In genomic region chr5:110786081-110786835, GRCm38 (mm10) we compare ENCODE assay signal across 10 mouse cellular contexts. TPM values are rescaled to one million over a fixed set of nuclear protein-coding genes. Genes with fewer than 3 reads are reported as not detected.
A peak's percentile ranks its signal among the peaks of the same experiment; 100 is the strongest.
DNase-seq lines count a peak whose midpoint lies in the region; ATAC-seq lines count a peak whose summit lies in the region.
"Had no signal": no experiment of that assay in that cellular context is flagged by ENCODE, and none has a peak within 500 bp of the region (broad histone marks: within the 10 kb centered on the region; RNA-seq: fewer than 3 reads in every experiment).

No protein-coding gene starts in this region.

- no peak overlapping the region for H3K4me3 ChIP-seq in stomach, embryonic 16.5 days (replicated peaks; ENCODE audit: low read length)
- no peak overlapping the region for H3K4me3 ChIP-seq in midbrain, embryonic 11.5 days (ENCODE audit: low read depth, low read length)
- H3K4me3 ChIP-seq: erythroblast, embryonic 14.5 days; limb, embryonic 13.5 days had no signal

- H3K4me1 ChIP-seq in stomach, embryonic 16.5 days (ENCODE audit: control insufficient read depth, insufficient read depth, low read length), result no peaks in the 10 kb centered on the region
- H3K4me1 ChIP-seq in midbrain, embryonic 11.5 days (ENCODE audit: control insufficient read depth, insufficient read depth, low read length), result no peaks in the 10 kb centered on the region
- H3K4me1 ChIP-seq: limb, embryonic 13.5 days had no signal

- peak; percentile 30 for DNase-seq in heart, postnatal 4 days
- no peak for DNase-seq in heart, postnatal 36 days
- DNase-seq in right cerebral cortex, postnatal 25 days, result peak; percentile 46
- DNase-seq in right cerebral cortex, postnatal 4 days, result no peak
- peak; percentile 69 for DNase-seq in cerebellum, adult 9-11 months
- no peak for DNase-seq in midbrain, embryonic 11.5 days (ENCODE audit: low spot score, missing footprints)
- no peak for DNase-seq in ovary, adult 18-20 months (ENCODE audit: low spot score)

- H3K9ac ChIP-seq in stomach, embryonic 16.5 days (ENCODE audit: low read length), result no peak overlapping the region
- no peak overlapping the region for H3K9ac ChIP-seq in midbrain, embryonic 11.5 days (ENCODE audit: low read length)
- H3K9ac ChIP-seq: limb, embryonic 13.5 days had no signal

- no peaks in the 10 kb centered on the region for H3K27me3 ChIP-seq in stomach, embryonic 16.5 days (ENCODE audit: control insufficient read depth, insufficient read depth, low read length)
- H3K27me3 ChIP-seq in midbrain, embryonic 11.5 days (ENCODE audit: control insufficient read depth, insufficient read depth, low read length), result no peaks in the 10 kb centered on the region
- H3K27me3 ChIP-seq: limb, embryonic 13.5 days had no signal

- H3K27ac ChIP-seq in stomach, embryonic 16.5 days (ENCODE audit: low read length), result no peak overlapping the region
- no peak overlapping the region for H3K27ac ChIP-seq in midbrain, embryonic 11.5 days (ENCODE audit: low read depth, low read length)
- H3K27ac ChIP-seq: limb, embryonic 13.5 days had no signal

- peak; percentile 71; the same call in 1 of the 2 replicates for ATAC-seq in stomach, embryonic 16.5 days (ENCODE audit: insufficient read depth, low FRiP score)
- no peak for ATAC-seq in midbrain, embryonic 11.5 days (ENCODE audit: low FRiP score)

- WGBS in stomach, embryonic 16.5 days, result 80% methylated on average over 11 of the region's 11 CpGs
- 83% methylated on average over 11 of the region's 11 CpGs for WGBS in midbrain, embryonic 11.5 days

- intact Hi-C loops in heart, postnatal 36 days (cut with DNase I), result loop anchor here (5.0 kb wide), 2 partner anchors 51 to 136 kb away; partner anchors contain the start of genes Chek2 and Hscb

- H3K4me2 ChIP-seq in stomach, embryonic 16.5 days (ENCODE audit: low read depth, low read length), result no peak overlapping the region
- H3K4me2 ChIP-seq in midbrain, embryonic 11.5 days, result no peak overlapping the region
- H3K4me2 ChIP-seq: limb, embryonic 13.5 days had no signal

- H3K9me3 ChIP-seq in stomach, embryonic 16.5 days (replicated peaks; ENCODE audit: control insufficient read depth, low read length), result no peaks in the 10 kb centered on the region
- no peaks in the 10 kb centered on the region for H3K9me3 ChIP-seq in midbrain, embryonic 11.5 days (ENCODE audit: control insufficient read depth, low read length)
- H3K9me3 ChIP-seq: limb, embryonic 13.5 days had no signal

- peaks cover 32% of the 10 kb centered on the region for H3K36me3 ChIP-seq in stomach, embryonic 16.5 days (ENCODE audit: control insufficient read depth, insufficient read depth, low read length)
- peaks cover 45% of the 10 kb centered on the region for H3K36me3 ChIP-seq in midbrain, embryonic 11.5 days (ENCODE audit: control insufficient read depth, insufficient read depth, low read length)

RNA-seq across cellular contexts. Expression of gene Pus1, which starts 5.8 kb away (rescaled TPM):
- 10 to 100 TPM; 23.4 to 25.6 TPM for total RNA-seq in heart, postnatal 4 days (2021)
- total RNA-seq in heart, postnatal 36 days (2021), result 10 to 100 TPM; 18.8 to 21.9 TPM
- 37.8 and 38.3 TPM in 2 replicates for polyA plus RNA-seq in stomach, embryonic 16.5 days (2015; fragmentation: Nextera tagmentation; extraction: Ambion mirVana)
- 14.9 and 16.5 TPM in 2 replicates for polyA plus RNA-seq in midbrain, embryonic 11.5 days (2014; fragmentation: Nextera tagmentation; extraction: Ambion mirVana)

RNA-seq across cellular contexts. Expression of gene Ep400, which starts 15.7 kb away (rescaled TPM):
- 10 to 100 TPM; 64.1 to 67.5 TPM for total RNA-seq in heart, postnatal 4 days (2021)
- total RNA-seq in heart, postnatal 36 days (2021), result 10 to 100 TPM; 30.0 to 38.4 TPM
- polyA plus RNA-seq in stomach, embryonic 16.5 days (2015; fragmentation: Nextera tagmentation; extraction: Ambion mirVana), result 30.8 and 42.4 TPM in 2 replicates
- polyA plus RNA-seq in midbrain, embryonic 11.5 days (2014; fragmentation: Nextera tagmentation; extraction: Ambion mirVana), result 40.0 and 40.2 TPM in 2 replicates

RNA-seq across cellular contexts. Expression of gene Ulk1, which starts 23.6 kb away (rescaled TPM):
- 10 to 100 TPM; 49.8 to 51.1 TPM for total RNA-seq in heart, postnatal 4 days (2021)
- total RNA-seq in heart, postnatal 36 days (2021), result 10 to 100 TPM; 85.6 to 94.0 TPM
- polyA plus RNA-seq in stomach, embryonic 16.5 days (2015; fragmentation: Nextera tagmentation; extraction: Ambion mirVana), result 12.0 and 12.8 TPM in 2 replicates
- polyA plus RNA-seq in midbrain, embryonic 11.5 days (2014; fragmentation: Nextera tagmentation; extraction: Ambion mirVana), result 28.1 and 36.1 TPM in 2 replicates

RNA-seq across cellular contexts. Expression of gene Hscb, which starts 53.3 kb away (rescaled TPM):
- total RNA-seq in heart, postnatal 4 days (2021), result 10 to 100 TPM; 12.4 to 13.1 TPM
- total RNA-seq in heart, postnatal 36 days (2021), result 10 to 100 TPM; 18.2 to 20.7 TPM
- 23.9 and 28.7 TPM in 2 replicates for polyA plus RNA-seq in stomach, embryonic 16.5 days (2015; fragmentation: Nextera tagmentation; extraction: Ambion mirVana)
- polyA plus RNA-seq in midbrain, embryonic 11.5 days (2014; fragmentation: Nextera tagmentation; extraction: Ambion mirVana), result 21.0 and 25.0 TPM in 2 replicates

RNA-seq across cellular contexts. Expression of gene Chek2, which starts 53.5 kb away (rescaled TPM):
- total RNA-seq in heart, postnatal 4 days (2021), result 1 to 10 TPM; 5.9 to 6.4 TPM
- total RNA-seq in heart, postnatal 36 days (2021), result 1 to 10 TPM; 3.3 to 3.4 TPM
- 29.2 and 31.3 TPM in 2 replicates for polyA plus RNA-seq in stomach, embryonic 16.5 days (2015; fragmentation: Nextera tagmentation; extraction: Ambion mirVana)
- 26.8 and 28.5 TPM in 2 replicates for polyA plus RNA-seq in midbrain, embryonic 11.5 days (2014; fragmentation: Nextera tagmentation; extraction: Ambion mirVana)

Comparison
In these comparisons a context has a peak if more than half of its experiments do, and no peak if none do; other contexts are left out.
1. DNase-seq: peak in heart, postnatal 4 days (single experiment), right cerebral cortex, postnatal 25 days (single experiment) and cerebellum, adult 9-11 months (single experiment); none in heart, postnatal 36 days (0 of 2), right cerebral cortex, postnatal 4 days (single experiment), midbrain, embryonic 11.5 days (single experiment) and ovary, adult 18-20 months (single experiment).